ENCODE assay signal across 8 mouse cellular contexts in the genomic region with DNA sequence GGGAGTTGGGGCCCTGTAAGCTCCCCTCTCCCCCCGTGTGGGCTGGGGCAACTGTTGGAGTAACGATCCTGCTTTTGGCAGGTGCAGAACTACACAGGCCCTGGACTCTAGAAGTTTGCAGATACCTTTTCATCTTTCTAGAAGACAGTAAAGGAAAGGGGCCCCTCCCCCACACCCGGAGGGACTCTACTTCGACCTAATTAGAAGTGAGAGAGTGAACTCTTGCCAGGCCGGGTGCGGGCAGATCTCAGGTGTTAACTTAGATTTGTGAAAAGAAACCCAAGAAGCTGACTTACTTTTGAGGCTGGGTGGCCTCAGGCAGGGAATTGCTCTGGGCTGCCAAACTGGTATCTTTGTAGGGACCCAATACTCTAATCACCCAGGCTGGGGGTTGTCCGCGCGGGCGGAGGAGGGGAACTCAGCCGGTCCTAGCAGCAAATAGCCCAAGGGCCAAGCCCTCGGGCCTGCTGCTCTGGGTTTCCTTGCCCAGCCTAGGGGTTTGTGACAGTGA. TPM values are rescaled to one million over a fixed set of nuclear protein-coding genes. Genes with fewer than 3 reads are reported as not detected.
DNase-seq lines count a peak whose midpoint lies in the region; ATAC-seq and TF ChIP-seq lines count a peak whose summit lies in the region.

No protein-coding gene starts in this region.

- TF ChIP-seq EP300 in heart, adult 2 months (IDR thresholded peaks at IDR 0.05; ENCODE audit: insufficient read depth, low read depth, low read length), result no peak
- TF ChIP-seq EP300 in liver, postnatal 0 days (IDR thresholded peaks at IDR 0.05; ENCODE audit: low read depth), result no peak

- no peaks in the 10 kb centered on the region for H3K9me3 ChIP-seq in forebrain, embryonic 13.5 days (replicated peaks)
- H3K9me3 ChIP-seq in liver, postnatal 0 days (ENCODE audit: low read length), result no peaks in the 10 kb centered on the region
- no peaks in the 10 kb centered on the region for H3K9me3 ChIP-seq in stomach, embryonic 16.5 days (replicated peaks; ENCODE audit: control insufficient read depth, low read length)

- peak overlapping the region; percentile 79 for H3K9ac ChIP-seq in heart, adult 2 months (ENCODE audit: low read depth, low read length)
- H3K9ac ChIP-seq in forebrain, embryonic 13.5 days, result peak overlapping the region; percentile 97
- H3K9ac ChIP-seq in liver, postnatal 0 days (replicated peaks), result peak overlapping the region; percentile 79
- H3K9ac ChIP-seq in stomach, embryonic 16.5 days (ENCODE audit: low read length), result peak overlapping the region; percentile 78

- TF ChIP-seq POLR2A in heart, adult 2 months (IDR thresholded peaks at IDR 0.05; ENCODE audit: insufficient read depth, low read depth, low read length), result no peak

- 26% methylated on average over 12 of the region's 12 CpGs for WGBS in heart, adult 2 months
- WGBS in forebrain, embryonic 13.5 days, result under 1% methylated on average over 12 of the region's 12 CpGs
- 14% methylated on average over 12 of the region's 12 CpGs for WGBS in liver, postnatal 0 days (ENCODE audit: insufficient replicate concordance)
- 5% methylated on average over 12 of the region's 12 CpGs for WGBS in stomach, embryonic 16.5 days

- no peaks in the 10 kb centered on the region for H3K36me3 ChIP-seq in heart, adult 2 months (ENCODE audit: control insufficient read depth, insufficient read depth, low read length)
- peaks cover 26% of the 10 kb centered on the region for H3K36me3 ChIP-seq in forebrain, embryonic 13.5 days (ENCODE audit: poor library complexity, severe bottlenecking)
- H3K36me3 ChIP-seq in liver, postnatal 0 days (replicated peaks; ENCODE audit: insufficient read depth, low read length), result 0 out of 2 replicates have a peak, but pooled peaks cover 4% of the 10 kb centered on the region
- H3K36me3 ChIP-seq in stomach, embryonic 16.5 days (ENCODE audit: control insufficient read depth, insufficient read depth, low read length), result no peaks in the 10 kb centered on the region; the same call in 1 of the 2 replicates

- H3K79me2 ChIP-seq in heart, adult 2 months (replicated peaks; ENCODE audit: control insufficient read depth, insufficient read depth, low read length), result no peaks in the 10 kb centered on the region

- intact Hi-C loops in heart, adult 2 months (cut with DNase I), result loop anchor here (5.0 to 10.0 kb wide), 3 partner anchors 70 to 235 kb away; no protein-coding TSS in a partner anchor

- H3K4me1 ChIP-seq in heart, adult 2 months (ENCODE audit: control insufficient read depth, insufficient read depth, low read length), result peaks cover 2% of the 10 kb centered on the region; the same call in 1 of the 2 replicates
- no peaks in the 10 kb centered on the region; the same call in 1 of the 2 replicates for H3K4me1 ChIP-seq in brown adipose tissue, adult 24 weeks (ENCODE audit: control insufficient read depth, insufficient read depth, insufficient read length, low read length)
- peaks cover 52% of the 10 kb centered on the region for H3K4me1 ChIP-seq in forebrain, embryonic 13.5 days
- H3K4me1 ChIP-seq in liver, postnatal 0 days (ENCODE audit: insufficient read depth), result peaks cover 16% of the 10 kb centered on the region
- peaks cover 44% of the 10 kb centered on the region for H3K4me1 ChIP-seq in stomach, embryonic 16.5 days (ENCODE audit: control insufficient read depth, insufficient read depth, low read length)

- ATAC-seq in forebrain, embryonic 13.5 days, result no peak
- ATAC-seq in liver, postnatal 0 days, result no peak
- 0 out of 2 replicates have a peak, but pooled peaks have one; percentile 1 for ATAC-seq in stomach, embryonic 16.5 days (ENCODE audit: insufficient read depth, low FRiP score)

- TF ChIP-seq CTCF in heart, adult 2 months (IDR thresholded peaks at IDR 0.05), result no peak
- TF ChIP-seq CTCF in liver, postnatal 0 days (IDR thresholded peaks at IDR 0.05; ENCODE audit: low read depth), result no peak

- H3K27ac ChIP-seq in heart, adult 2 months, result no peak overlapping the region
- no peak overlapping the region for H3K27ac ChIP-seq in brown adipose tissue, adult 24 weeks (replicated peaks; ENCODE audit: low read depth, low read length)
- peak overlapping the region; percentile 99 for H3K27ac ChIP-seq in forebrain, embryonic 13.5 days
- peak overlapping the region; percentile 91 for H3K27ac ChIP-seq in liver, postnatal 0 days (ENCODE audit: low read depth)
- H3K27ac ChIP-seq in stomach, embryonic 16.5 days (ENCODE audit: low read length), result peak overlapping the region; percentile 92

- H3K4me2 ChIP-seq in forebrain, embryonic 13.5 days, result peak overlapping the region; percentile 93
- H3K4me2 ChIP-seq in liver, postnatal 0 days (ENCODE audit: low read depth, low read length), result peak overlapping the region; percentile 82
- H3K4me2 ChIP-seq in stomach, embryonic 16.5 days (ENCODE audit: low read depth, low read length), result peak overlapping the region; percentile 69

- H3K27me3 ChIP-seq in heart, adult 2 months (ENCODE audit: control insufficient read depth, insufficient read depth, low read length), result peaks cover 3% of the 10 kb centered on the region
- no peaks in the 10 kb centered on the region for H3K27me3 ChIP-seq in forebrain, embryonic 13.5 days
- peaks cover 30% of the 10 kb centered on the region for H3K27me3 ChIP-seq in liver, postnatal 0 days (ENCODE audit: insufficient read depth, low read length)
- peaks cover 4% of the 10 kb centered on the region; the same call in 1 of the 2 replicates for H3K27me3 ChIP-seq in stomach, embryonic 16.5 days (ENCODE audit: control insufficient read depth, insufficient read depth, low read length)

- no peak for DNase-seq in heart, adult 2 months
- DNase-seq in heart, adult 8-10 months (ENCODE audit: low spot score), result no peak
- DNase-seq in kidney, adult 18-20 months, result peak; percentile 71
- peak; percentile 39 for DNase-seq in liver, postnatal 0 days
- DNase-seq in yolk sac, embryonic 10.5 days (ENCODE audit: low spot score), result no peak

- peak overlapping the region; percentile 65 for H3K4me3 ChIP-seq in heart, adult 2 months
- H3K4me3 ChIP-seq in brown adipose tissue, adult 24 weeks (ENCODE audit: insufficient read depth, low read depth, low read length), result peak overlapping the region; percentile 59; the same call in 1 of the 2 replicates
- H3K4me3 ChIP-seq in forebrain, embryonic 13.5 days, result peak overlapping the region; percentile 93
- H3K4me3 ChIP-seq in liver, postnatal 0 days (ENCODE audit: low read depth, low read length), result peak overlapping the region; percentile 67
- peak overlapping the region; percentile 65 for H3K4me3 ChIP-seq in stomach, embryonic 16.5 days (replicated peaks; ENCODE audit: low read length)

RNA-seq across cellular contexts. Expression of a gene that starts 1.4 kb away (rescaled TPM):
- total RNA-seq in heart, adult 2 months (2021), result under 1 TPM; 0.44 to 0.59 TPM
- polyA plus RNA-seq in heart, adult 2 months (2012; rRNA removed), result 0.53 and 0.59 TPM in 2 replicates
- total RNA-seq in heart, adult 8-10 months (2022), result under 1 TPM; 0.19 to 0.79 (median 0.45) TPM
- not detected in 2 replicates for polyA plus RNA-seq in brown adipose tissue, adult 24 weeks (2012; ENCODE audit: insufficient read depth, insufficient read length, missing spikeins)
- polyA plus RNA-seq in forebrain, embryonic 13.5 days (2015; fragmentation: Nextera tagmentation; extraction: Ambion mirVana), result 10.3 and 11.1 TPM in 2 replicates
- polyA plus RNA-seq in liver, postnatal 0 days (2015; fragmentation: Nextera tagmentation; extraction: Ambion mirVana), result 1.1 and 1.2 TPM in 2 replicates
- 5.6 and 6.0 TPM in 2 replicates for polyA plus RNA-seq in stomach, embryonic 16.5 days (2015; fragmentation: Nextera tagmentation; extraction: Ambion mirVana)

Comparison
In these comparisons a context has a peak if more than half of its experiments do, and no peak if none do; other contexts are left out.
1. DNase-seq: peak in kidney, adult 18-20 months (single experiment) and liver, postnatal 0 days (single experiment); none in heart, adult 2 months (0 of 2), heart, adult 8-10 months (single experiment) and yolk sac, embryonic 10.5 days (single experiment).
2. H3K27ac ChIP-seq: peak in forebrain, embryonic 13.5 days (single experiment), liver, postnatal 0 days (single experiment) and stomach, embryonic 16.5 days (single experiment); none in heart, adult 2 months (single experiment) and brown adipose tissue, adult 24 weeks (single experiment).
3. Peak in every context shown above with its lines, with median percentiles within 50 percentile points of each other: H3K4me3 ChIP-seq, H3K9ac ChIP-seq and H3K4me2 ChIP-seq.